ENCODE assay signal across 9 mouse cellular contexts in genomic region chr10:126981746-126982145, GRCm38 (mm10). TPM values are rescaled to one million over a fixed set of nuclear protein-coding genes. Genes with fewer than 3 reads are reported as not detected.
DNase-seq lines count a peak whose midpoint lies in the region; ATAC-seq and TF ChIP-seq lines count a peak whose summit lies in the region.
"Had no signal": no experiment of that assay in that cellular context is flagged by ENCODE, and none has a peak within 500 bp of the region (broad histone marks: within the 10 kb centered on the region; RNA-seq: fewer than 3 reads in every experiment).

No protein-coding gene starts in this region.

- peaks cover 73% of the 10 kb centered on the region for H3K4me1 ChIP-seq in kidney, embryonic 16.5 days (ENCODE audit: insufficient read depth, low read length)
- H3K4me1 ChIP-seq in embryonic facial prominence, embryonic 14.5 days (ENCODE audit: control insufficient read depth, insufficient read depth, low read length): peaks cover 68% of the 10 kb centered on the region
- H3K4me1 ChIP-seq in hindbrain, embryonic 16.5 days (ENCODE audit: control insufficient read depth, insufficient read depth, low read depth, low read length): peaks cover 68% of the 10 kb centered on the region
- H3K4me1 ChIP-seq in midbrain, postnatal 0 days (ENCODE audit: insufficient read depth, low read length): peaks cover 26% of the 10 kb centered on the region

- H3K27me3 ChIP-seq in kidney, embryonic 16.5 days (ENCODE audit: insufficient read depth, low read length): no peaks in the 10 kb centered on the region
- no peaks in the 10 kb centered on the region for H3K27me3 ChIP-seq in embryonic facial prominence, embryonic 14.5 days (replicated peaks; ENCODE audit: control insufficient read depth, insufficient read depth, low read length)
- no peaks in the 10 kb centered on the region for H3K27me3 ChIP-seq in hindbrain, embryonic 16.5 days (replicated peaks; ENCODE audit: control insufficient read depth, insufficient read depth, low read length)
- H3K27me3 ChIP-seq in midbrain, postnatal 0 days (ENCODE audit: insufficient read depth, low read length): no peaks in the 10 kb centered on the region

- H3K4me3 ChIP-seq in kidney, embryonic 16.5 days (ENCODE audit: low read length): peak overlapping the region; percentile 99
- peak overlapping the region; percentile 98 for H3K4me3 ChIP-seq in embryonic facial prominence, embryonic 14.5 days (ENCODE audit: low read depth, low read length)
- H3K4me3 ChIP-seq in hindbrain, embryonic 16.5 days (ENCODE audit: low read length): peak overlapping the region; percentile 12; the same call in 1 of the 2 replicates
- no peak overlapping the region; the same call in 1 of the 2 replicates for H3K4me3 ChIP-seq in midbrain, postnatal 0 days (ENCODE audit: low read depth, low read length)

- peak overlapping the region; percentile 97 for H3K4me2 ChIP-seq in kidney, embryonic 16.5 days (replicated peaks; ENCODE audit: low read depth, low read length)
- H3K4me2 ChIP-seq in embryonic facial prominence, embryonic 14.5 days (ENCODE audit: low read depth, low read length): peak overlapping the region; percentile 91
- H3K4me2 ChIP-seq in hindbrain, embryonic 16.5 days (ENCODE audit: low read length): peak overlapping the region; percentile 90
- H3K4me2 ChIP-seq in midbrain, postnatal 0 days (ENCODE audit: low read depth, low read length, poor library complexity, severe bottlenecking): peak overlapping the region; percentile 89

- 49% methylated on average over 3 of the region's 3 CpGs for WGBS in kidney, embryonic 16.5 days
- 49% methylated on average over 3 of the region's 3 CpGs for WGBS in embryonic facial prominence, embryonic 14.5 days
- WGBS in hindbrain, embryonic 16.5 days: 68% methylated on average over 3 of the region's 3 CpGs
- 66% methylated on average over 3 of the region's 3 CpGs for WGBS in midbrain, postnatal 0 days

- no peak for TF ChIP-seq CTCF in midbrain, postnatal 0 days (IDR thresholded peaks at IDR 0.05)

- H3K36me3 ChIP-seq in kidney, embryonic 16.5 days (ENCODE audit: insufficient read depth, low read length): peaks cover 3% of the 10 kb centered on the region; the same call in 1 of the 2 replicates
- H3K36me3 ChIP-seq in embryonic facial prominence, embryonic 14.5 days (ENCODE audit: control insufficient read depth, insufficient read depth, low read length): peaks cover 7% of the 10 kb centered on the region; the same call in 1 of the 2 replicates
- no peaks in the 10 kb centered on the region for H3K36me3 ChIP-seq in hindbrain, embryonic 16.5 days (ENCODE audit: control insufficient read depth, insufficient read depth, low read length)
- H3K36me3 ChIP-seq in midbrain, postnatal 0 days (ENCODE audit: insufficient read depth, low read length): no peaks in the 10 kb centered on the region

- ATAC-seq in kidney, embryonic 16.5 days (ENCODE audit: low FRiP score, low TSS enrichment): no peak
- no peak for ATAC-seq in embryonic facial prominence, embryonic 14.5 days (ENCODE audit: low read depth)
- no peak for ATAC-seq in hindbrain, embryonic 16.5 days
- no peak for ATAC-seq in midbrain, postnatal 0 days (ENCODE audit: low FRiP score)

- no peak overlapping the region for H3K27ac ChIP-seq in kidney, embryonic 16.5 days (ENCODE audit: low read length)
- H3K27ac ChIP-seq in embryonic facial prominence, embryonic 14.5 days (replicated peaks; ENCODE audit: low read depth, low read length): peak overlapping the region; percentile 53; the same call in 1 of the 2 replicates
- H3K27ac ChIP-seq in hindbrain, embryonic 16.5 days (ENCODE audit: low read depth, low read length): no peak overlapping the region
- H3K27ac ChIP-seq in midbrain, postnatal 0 days (ENCODE audit: low read depth, low read length): no peak overlapping the region

- DNase-seq in kidney, postnatal 14 days: no peak
- DNase-seq in embryonic facial prominence, embryonic 14.5 days (ENCODE audit: low spot score): peak; percentile 71
- DNase-seq in midbrain, postnatal 0 days (ENCODE audit: low spot score): no peak
- DNase-seq in T-cell, adult 2 months (ENCODE audit: low spot score): no peak
- no peak for DNase-seq in gastrocnemius, postnatal 25 days
- DNase-seq in right cerebral cortex, postnatal 4 days: no peak
- DNase-seq: right cerebral cortex, postnatal 25 days had no signal

- H3K9ac ChIP-seq in kidney, embryonic 16.5 days (replicated peaks; ENCODE audit: low read length): peak overlapping the region; percentile 65
- H3K9ac ChIP-seq in embryonic facial prominence, embryonic 14.5 days (ENCODE audit: low read depth, low read length): peak overlapping the region; percentile 98
- H3K9ac ChIP-seq in hindbrain, embryonic 16.5 days (ENCODE audit: low read depth, low read length): no peak overlapping the region
- H3K9ac ChIP-seq in midbrain, postnatal 0 days (replicated peaks; ENCODE audit: low read length, poor library complexity, severe bottlenecking): no peak overlapping the region

- no peaks in the 10 kb centered on the region for H3K9me3 ChIP-seq in kidney, embryonic 16.5 days (ENCODE audit: low read length)
- H3K9me3 ChIP-seq in embryonic facial prominence, embryonic 14.5 days (ENCODE audit: control insufficient read depth, low read length): no peaks in the 10 kb centered on the region
- no peaks in the 10 kb centered on the region for H3K9me3 ChIP-seq in hindbrain, embryonic 16.5 days (ENCODE audit: control insufficient read depth, low read length)
- H3K9me3 ChIP-seq in midbrain, postnatal 0 days (ENCODE audit: low read length): no peaks in the 10 kb centered on the region

RNA-seq across cellular contexts. Expression of gene Ctdsp2, which starts 3.2 kb away (rescaled TPM):
- polyA plus RNA-seq in kidney, embryonic 16.5 days (2015; fragmentation: Nextera tagmentation; extraction: Ambion mirVana): 70.5 and 76.1 TPM in 2 replicates
- 109 and 116 TPM in 2 replicates for polyA plus RNA-seq in embryonic facial prominence, embryonic 14.5 days (2014; fragmentation: Nextera tagmentation; extraction: Ambion mirVana)
- polyA plus RNA-seq in hindbrain, embryonic 16.5 days (2015; fragmentation: Nextera tagmentation; extraction: Ambion mirVana): 13.7 and 18.1 TPM in 2 replicates
- 50.1 and 54.6 TPM in 2 replicates for total RNA-seq in midbrain, postnatal 0 days (2014; rRNA removed)
- polyA plus RNA-seq in midbrain, postnatal 0 days (2015; fragmentation: Nextera tagmentation; extraction: Ambion mirVana): 10.2 and 11.2 TPM in 2 replicates
- total RNA-seq in gastrocnemius, postnatal 25 days (2021): 10 to 100 TPM; 90.6 to 98.7 TPM

RNA-seq across cellular contexts. Expression of gene Avil, which starts 18.8 kb away (rescaled TPM):
- 0.17 and 0.22 TPM in 2 replicates for polyA plus RNA-seq in kidney, embryonic 16.5 days (2015; fragmentation: Nextera tagmentation; extraction: Ambion mirVana)
- polyA plus RNA-seq in embryonic facial prominence, embryonic 14.5 days (2014; fragmentation: Nextera tagmentation; extraction: Ambion mirVana): 7.8 and 9.0 TPM in 2 replicates
- 3.7 and 7.0 TPM in 2 replicates for polyA plus RNA-seq in hindbrain, embryonic 16.5 days (2015; fragmentation: Nextera tagmentation; extraction: Ambion mirVana)
- total RNA-seq in midbrain, postnatal 0 days (2014; rRNA removed): 0.90 and 2.0 TPM in 2 replicates
- 1.2 and 1.3 TPM in 2 replicates for polyA plus RNA-seq in midbrain, postnatal 0 days (2015; fragmentation: Nextera tagmentation; extraction: Ambion mirVana)
- total RNA-seq in gastrocnemius, postnatal 25 days (2021): 1 to 10 TPM; 1.5 to 2.3 TPM

RNA-seq across cellular contexts. Expression of gene Tsfm, which starts 48.9 kb away (rescaled TPM):
- 102 and 103 TPM in 2 replicates for polyA plus RNA-seq in kidney, embryonic 16.5 days (2015; fragmentation: Nextera tagmentation; extraction: Ambion mirVana)
- polyA plus RNA-seq in embryonic facial prominence, embryonic 14.5 days (2014; fragmentation: Nextera tagmentation; extraction: Ambion mirVana): 61.0 and 61.3 TPM in 2 replicates
- 63.7 and 67.7 TPM in 2 replicates for polyA plus RNA-seq in hindbrain, embryonic 16.5 days (2015; fragmentation: Nextera tagmentation; extraction: Ambion mirVana)
- total RNA-seq in midbrain, postnatal 0 days (2014; rRNA removed): 29.3 and 33.8 TPM in 2 replicates
- 60.7 and 63.3 TPM in 2 replicates for polyA plus RNA-seq in midbrain, postnatal 0 days (2015; fragmentation: Nextera tagmentation; extraction: Ambion mirVana)
- total RNA-seq in gastrocnemius, postnatal 25 days (2021): 10 to 100 TPM; 20.9 TPM

RNA-seq across cellular contexts. Expression of gene Mettl1, which starts 59.5 kb away (rescaled TPM):
- 52.8 and 58.2 TPM in 2 replicates for polyA plus RNA-seq in kidney, embryonic 16.5 days (2015; fragmentation: Nextera tagmentation; extraction: Ambion mirVana)
- 47.7 and 55.9 TPM in 2 replicates for polyA plus RNA-seq in embryonic facial prominence, embryonic 14.5 days (2014; fragmentation: Nextera tagmentation; extraction: Ambion mirVana)
- 23.2 and 24.2 TPM in 2 replicates for polyA plus RNA-seq in hindbrain, embryonic 16.5 days (2015; fragmentation: Nextera tagmentation; extraction: Ambion mirVana)
- 6.5 and 8.7 TPM in 2 replicates for total RNA-seq in midbrain, postnatal 0 days (2014; rRNA removed)
- 19.1 TPM in 2 replicates for polyA plus RNA-seq in midbrain, postnatal 0 days (2015; fragmentation: Nextera tagmentation; extraction: Ambion mirVana)
- total RNA-seq in gastrocnemius, postnatal 25 days (2021): 1 to 10 TPM; 7.9 to 9.5 TPM

RNA-seq across cellular contexts. Expression of gene Eef1akmt3, which starts 59.6 kb away (rescaled TPM):
- polyA plus RNA-seq in kidney, embryonic 16.5 days (2015; fragmentation: Nextera tagmentation; extraction: Ambion mirVana): 0.76 and 0.94 TPM in 2 replicates
- 0.84 and 1.0 TPM in 2 replicates for polyA plus RNA-seq in embryonic facial prominence, embryonic 14.5 days (2014; fragmentation: Nextera tagmentation; extraction: Ambion mirVana)
- polyA plus RNA-seq in hindbrain, embryonic 16.5 days (2015; fragmentation: Nextera tagmentation; extraction: Ambion mirVana): 0.23 and 0.31 TPM in 2 replicates
- total RNA-seq in midbrain, postnatal 0 days (2014; rRNA removed): not detected in 2 replicates
- polyA plus RNA-seq in midbrain, postnatal 0 days (2015; fragmentation: Nextera tagmentation; extraction: Ambion mirVana): 0.10 and 0.16 TPM in 2 replicates
- under 1 TPM; 0.15 to 0.24 TPM for total RNA-seq in gastrocnemius, postnatal 25 days (2021)

Comparison
In these comparisons a context has a peak if more than half of its experiments do, and no peak if none do; other contexts are left out.
1. H3K9ac ChIP-seq: peak in kidney, embryonic 16.5 days (single experiment) and embryonic facial prominence, embryonic 14.5 days (single experiment); none in hindbrain, embryonic 16.5 days (single experiment) and midbrain, postnatal 0 days (single experiment).
2. Peak in every context shown above with its lines, with median percentiles within 50 percentile points of each other: H3K4me2 ChIP-seq.